Mouse (Mus musculus) small intestine, adult 2 months (tissue): ENCODE measurements around the gene Bckdha.

Experiments
- CTCF ChIP-seq: fragments of 200-500 bp; IDR thresholded peaks from 2 replicates; pipeline ENCODE4 v1.5.1; 2012; ENCODE audit warnings: low read depth, mild to moderate bottlenecking, control low read depth, inconsistent platforms, low read length, moderate library complexity, mixed read lengths; ENCODE audit not compliant: insufficient replicate concordance, insufficient read length; ENCODE audit errors: extremely low read depth
- POLR2A ChIP-seq: fragments of 200-500 bp; IDR thresholded peaks from 2 replicates; pipeline ENCODE4 v1.6.1; 2012; ENCODE audit warnings: low read depth, mild to moderate bottlenecking, control low read depth, inconsistent platforms, low read length, moderate library complexity

GRCm38 (mm10) chr7:25591226-25591625, 67.6 kb downstream of the Bckdha start:
- no peak for TF ChIP-seq CTCF
- TF ChIP-seq POLR2A: no peak
